Mouse (Mus musculus) hindbrain, embryonic 16.5 days (tissue): ENCODE measurements around the gene 2300002M23Rik. TPM values are rescaled to one million over a fixed set of nuclear protein-coding genes. Genes with fewer than 3 reads are reported as not detected.

ENCODE experiments used
- ATAC-seq: fragments of 200-750 bp; cut with Nextera tagmentation; 2 replicates; pipeline ENCODE4 v1.8.0; 2017; ENCODE audit warnings: moderate TSS enrichment, moderate library complexity
- H3K27ac ChIP-seq: fragments of 300-500 bp; sonication (generic); 2 replicates; pipeline ENCODE4 v1.5.1; 2014; ENCODE audit warnings: low read depth, mild to moderate bottlenecking, control low read depth, low read length, moderate library complexity
- H3K27me3 ChIP-seq: fragments of 300-500 bp; sonication (generic); replicated peaks from 2 replicates; pipeline ENCODE4 v1.6.1; 2014; ENCODE audit warnings: low read length; ENCODE audit not compliant: control insufficient read depth, insufficient read depth
- H3K36me3 ChIP-seq: fragments of 300-500 bp; sonication (generic); 2 replicates; pipeline ENCODE4 v1.6.1; 2014; ENCODE audit warnings: mild to moderate bottlenecking, low read length, moderate library complexity, mixed read lengths; ENCODE audit not compliant: control insufficient read depth, insufficient read depth
- H3K4me1 ChIP-seq: fragments of 300-500 bp; sonication (generic); 2 replicates; pipeline ENCODE4 v1.6.1; 2014; ENCODE audit warnings: low read depth, low read length; ENCODE audit not compliant: control insufficient read depth, insufficient read depth
- H3K4me2 ChIP-seq: fragments of 300-500 bp; sonication (generic); 2 replicates; pipeline ENCODE4 v1.6.1; 2014; ENCODE audit warnings: mild to moderate bottlenecking, low read length, control low read depth, moderate library complexity
- H3K4me3 ChIP-seq: fragments of 300-500 bp; sonication (generic); 2 replicates; pipeline ENCODE4 v1.5.1; 2014; ENCODE audit warnings: mild to moderate bottlenecking, low read length, control low read depth, moderate library complexity
- H3K9ac ChIP-seq: fragments of 300-500 bp; sonication (generic); 2 replicates; pipeline ENCODE4 v1.6.1; 2014; ENCODE audit warnings: low read depth, mild to moderate bottlenecking, control low read depth, low read length, moderate library complexity
- H3K9me3 ChIP-seq: fragments of 300-500 bp; sonication (generic); 2 replicates; pipeline ENCODE4 v1.6.1; 2014; ENCODE audit warnings: mild to moderate bottlenecking, low read length, moderate library complexity; ENCODE audit not compliant: control insufficient read depth
- WGBS: fragments of 180-500 bp; shearing (Covaris S2); extraction: QIAGEN DNeasy Blood & Tissue Kit; methylation state at CpG from one replicate; pipeline ENCODE4 v1.1.7; 2014; 5-methylcytosine and 5-hydroxymethylcytosine counted together
- polyA plus RNA-seq: library from polyadenylated mRNA; unstranded; fragments of >200 nt; fragmentation: Nextera tagmentation; extraction: Ambion mirVana; gene quantifications from 2 replicates; pipeline ENCODE4 v1.2.1, GENCODE M21; 2015

2300002M23Rik gene
- polyA plus RNA-seq: 0.11 and 0.12 TPM in 2 replicates

GRCm38 (mm10) chr17:35567150-35567549 is at the start of gene 2300002M23Rik:
Gene 2300002M23Rik, plus strand, starts transcription at chr17:35567450.
- Histone ChIP-seq H3K9ac (no peak within 1 kb of the TSS; the same call in 1 of the 2 replicates), H3K27me3 (0 out of 2 replicates have a peak, but pooled peaks cover 4% of the 10 kb centered on the region), H3K4me3 (no peak within 1 kb of the TSS), H3K9me3 (no peaks in the 10 kb centered on the region), H3K27ac (no peak within 1 kb of the TSS), H3K4me1 (peaks cover 10% of the 10 kb centered on the region), H3K4me2 (no peak within 1 kb of the TSS), H3K36me3 (no peaks in the 10 kb centered on the region)
- no peak for ATAC-seq
- 63% methylated on average over 3 of the region's 3 CpGs for WGBS

DNA sequence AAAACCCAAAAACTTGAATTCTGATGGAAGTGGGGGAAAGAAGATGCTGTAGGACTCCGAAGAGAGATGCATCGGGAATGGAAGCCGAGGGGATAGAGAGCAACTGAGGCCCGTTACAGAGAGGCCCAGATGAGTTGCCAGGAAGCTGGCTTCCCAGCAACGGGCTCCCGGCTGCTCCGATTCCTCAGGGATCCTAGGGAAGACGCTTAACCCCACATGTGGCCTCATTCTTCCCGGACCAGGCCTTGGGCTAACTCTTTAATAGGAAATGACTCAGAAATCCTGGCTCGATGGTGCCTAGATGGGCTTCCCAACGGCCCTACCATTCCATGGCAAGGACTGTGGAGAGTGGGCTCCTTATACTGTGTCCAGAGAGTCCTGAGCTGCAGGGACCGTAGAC is 49.7 kb upstream of the 2300002M23Rik start:
- H3K9ac ChIP-seq: peak overlapping the region; percentile 53
- no peak overlapping the region for H3K27ac ChIP-seq
- H3K27me3 ChIP-seq: peaks cover 3% of the 10 kb centered on the region; the same call in 1 of the 2 replicates
- ATAC-seq: no peak
- peak overlapping the region; percentile 67 for H3K4me3 ChIP-seq
- H3K36me3 ChIP-seq: no peaks in the 10 kb centered on the region
- peaks cover 16% of the 10 kb centered on the region for H3K4me1 ChIP-seq
- 10% methylated on average over 12 of the region's 12 CpGs for WGBS
- H3K4me2 ChIP-seq: peak overlapping the region; percentile 88
- H3K9me3 ChIP-seq: no peaks in the 10 kb centered on the region

DNA sequence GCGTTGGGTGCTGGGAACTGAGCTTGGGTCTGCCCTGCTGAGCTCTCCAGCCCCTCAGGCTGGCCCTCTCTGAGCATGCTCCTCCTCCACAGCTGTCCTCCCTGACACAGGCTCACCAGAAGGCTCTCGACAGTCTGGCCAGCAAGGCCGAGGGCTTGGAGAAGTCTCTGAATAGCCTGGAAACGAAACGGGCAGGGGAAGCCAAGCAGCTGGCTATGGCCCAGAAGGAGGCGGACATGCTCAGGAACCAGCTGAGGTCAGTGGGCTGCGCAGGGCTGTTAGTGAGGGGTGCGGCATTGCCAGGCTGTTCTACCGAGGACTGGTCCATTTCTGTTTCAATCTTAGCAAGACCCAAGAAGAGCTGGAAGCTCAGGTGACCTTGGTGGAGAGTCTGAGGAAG is 42.9 kb upstream of the 2300002M23Rik start:
- WGBS: 85% methylated on average over 9 of the region's 9 CpGs
- Histone ChIP-seq H3K27ac (no peak overlapping the region), H3K4me2 (no peak overlapping the region), H3K9me3 (no peaks in the 10 kb centered on the region), H3K4me1 (no peaks in the 10 kb centered on the region), H3K9ac (no peak overlapping the region), H3K4me3 (no peak overlapping the region), H3K27me3 (no peaks in the 10 kb centered on the region), H3K36me3 (no peaks in the 10 kb centered on the region)
- ATAC-seq: no peak

GRCm38 (mm10) chr17:35526644-35527043 is 40.6 kb upstream of the 2300002M23Rik start:
- no peaks in the 10 kb centered on the region for H3K9me3 ChIP-seq
- no peak overlapping the region for H3K4me2 ChIP-seq
- no peaks in the 10 kb centered on the region; the same call in 1 of the 2 replicates for H3K4me1 ChIP-seq
- H3K27me3 ChIP-seq: no peaks in the 10 kb centered on the region
- ATAC-seq: no peak
- H3K4me3 ChIP-seq: no peak overlapping the region
- no peaks in the 10 kb centered on the region for H3K36me3 ChIP-seq
- no peak overlapping the region for H3K9ac ChIP-seq
- WGBS: 87% methylated on average over 8 of the region's 8 CpGs
- H3K27ac ChIP-seq: no peak overlapping the region

GRCm38 (mm10) chr17:35532360-35532759 is 34.9 kb upstream of the 2300002M23Rik start:
- H3K4me2 ChIP-seq: no peak overlapping the region
- no peak overlapping the region for H3K9ac ChIP-seq
- no peaks in the 10 kb centered on the region for H3K36me3 ChIP-seq
- H3K4me3 ChIP-seq: no peak overlapping the region
- H3K27ac ChIP-seq: no peak overlapping the region
- H3K27me3 ChIP-seq: no peaks in the 10 kb centered on the region
- 13% methylated on average over 3 of the region's 3 CpGs for whole genome bisulfite sequencing
- no peaks in the 10 kb centered on the region; the same call in 1 of the 2 replicates for H3K4me1 ChIP-seq
- ATAC-seq: no peak
- H3K9me3 ChIP-seq: no peaks in the 10 kb centered on the region

GRCm38 (mm10) chr17:35532901-35533300 is 34.3 kb upstream of the 2300002M23Rik start, which contains the start of gene Psors1c2:
Gene Psors1c2, plus strand, starts transcription at chr17:35533201.
- no peak for ATAC-seq
- WGBS: 49% methylated on average over 7 of the region's 7 CpGs

GRCm38 (mm10) chr17:35534343-35534742 is 32.9 kb upstream of the 2300002M23Rik start:
- no peaks in the 10 kb centered on the region for H3K9me3 ChIP-seq
- no peak overlapping the region for H3K9ac ChIP-seq
- H3K27ac ChIP-seq: no peak overlapping the region
- WGBS: 13% methylated on average over 6 of the region's 6 CpGs
- H3K27me3 ChIP-seq: no peaks in the 10 kb centered on the region
- no peaks in the 10 kb centered on the region for H3K36me3 ChIP-seq
- H3K4me1 ChIP-seq: no peaks in the 10 kb centered on the region; the same call in 1 of the 2 replicates
- ATAC-seq: peak; percentile 83
- H3K4me3 ChIP-seq: no peak overlapping the region
- no peak overlapping the region for H3K4me2 ChIP-seq

More at GRCm38 (mm10) chr17:35532901-35533300, 34.3 kb upstream of the 2300002M23Rik start, which contains the start of gene Psors1c2:
- no peaks in the 10 kb centered on the region; the same call in 1 of the 2 replicates for H3K4me1 ChIP-seq
- no peak within 1 kb of the TSS for H3K27ac ChIP-seq
- no peak within 1 kb of the TSS for H3K4me3 ChIP-seq
- H3K27me3 ChIP-seq: no peaks in the 10 kb centered on the region
- no peaks in the 10 kb centered on the region for H3K9me3 ChIP-seq
- H3K36me3 ChIP-seq: no peaks in the 10 kb centered on the region
- H3K4me2 ChIP-seq: no peak within 1 kb of the TSS
- no peak within 1 kb of the TSS for H3K9ac ChIP-seq

- 97% methylated on average over 4 of the region's 4 CpGs for WGBS
- Histone ChIP-seq H3K4me2 (no peak overlapping the region), H3K4me1 (no peaks in the 10 kb centered on the region), H3K9ac (no peak overlapping the region), H3K4me3 (no peak overlapping the region), H3K36me3 (no peaks in the 10 kb centered on the region), H3K9me3 (no peaks in the 10 kb centered on the region), H3K27me3 (no peaks in the 10 kb centered on the region), H3K27ac (no peak overlapping the region)
- no peak for ATAC-seq
Measured at GRCm38 (mm10) chr17:35537421-35537820, 29.8 kb upstream of the 2300002M23Rik start.

- WGBS: 83% methylated on average over 1 of the region's 1 CpGs
- 0 out of 2 replicates have a peak, but pooled peaks cover 2% of the 10 kb centered on the region for H3K4me1 ChIP-seq
- H3K4me2 ChIP-seq: no peak overlapping the region
- no peak for ATAC-seq
- H3K9me3 ChIP-seq: no peaks in the 10 kb centered on the region
- H3K9ac ChIP-seq: no peak overlapping the region
- H3K27ac ChIP-seq: no peak overlapping the region
- no peaks in the 10 kb centered on the region for H3K36me3 ChIP-seq
- H3K27me3 ChIP-seq: no peaks in the 10 kb centered on the region
- no peak overlapping the region for H3K4me3 ChIP-seq
Measured at GRCm38 (mm10) chr17:35538476-35538875, 28.8 kb upstream of the 2300002M23Rik start.
